Mouse (Mus musculus) telencephalon, adult 2 months (tissue): ENCODE data around the gene Serpina3f.
"Not testable (repeated sequence)": the region's sequence is repeated elsewhere in the genome, so short reads cannot be mapped to it uniquely, and the experiment has no call there.

Source experiments
- DNase-seq: peaks from one replicate; pipeline ENCODE4 v3.0.0-alpha.2; 2011; ENCODE audit warnings: low read depth, low spot score

Gene Serpina3f

GRCm38 (mm10) chr12:104214445-104214753 lies at the start of gene Serpina3f:
Gene Serpina3f (plus strand): TSS chr12:104214544.
- no peak for DNase-seq

GRCm38 (mm10) chr12:104174747-104175146 lies 39.6 kb upstream of the Serpina3f start:
- DNase-seq = no peak

- DNase-seq = no peak
These were observed 38.7 kb upstream of the Serpina3f start for GRCm38 (mm10) chr12:104175636-104176035.

GRCm38 (mm10) chr12:104178577-104178976 lies 35.8 kb upstream of the Serpina3f start:
- DNase-seq = no peak

GRCm38 (mm10) chr12:104178987-104179386 lies 35.4 kb upstream of the Serpina3f start:
- DNase-seq = no peak

- no peak for DNase-seq
These were observed 29.3 kb upstream of the Serpina3f start for GRCm38 (mm10) chr12:104185046-104185445.

GRCm38 (mm10) chr12:104186041-104186581 lies 28.2 kb upstream of the Serpina3f start:
- DNase-seq = peak; percentile 39

- DNase-seq = no peak
These were observed 25.1 kb upstream of the Serpina3f start for GRCm38 (mm10) chr12:104189246-104189645.

GRCm38 (mm10) chr12:104190852-104191251 lies 23.5 kb upstream of the Serpina3f start:
- no peak for DNase-seq

GRCm38 (mm10) chr12:104209149-104209548 lies 5.2 kb upstream of the Serpina3f start:
- DNase-seq = no peak

GRCm38 (mm10) chr12:104209802-104210201 lies 4.5 kb upstream of the Serpina3f start:
- DNase-seq = no peak

- no peak for DNase-seq
These were observed 477 bp upstream of the Serpina3f start for GRCm38 (mm10) chr12:104213689-104214444.

GRCm38 (mm10) chr12:104215249-104215648 lies 905 bp downstream of the Serpina3f start:
- DNase-seq = no peak

- DNase-seq = no peak
These were observed 7.3 kb downstream of the Serpina3f start for GRCm38 (mm10) chr12:104221616-104222015.

GRCm38 (mm10) chr12:104223690-104224089 lies 9.3 kb downstream of the Serpina3f start:
- DNase-seq = no peak

- DNase-seq = no peak
These were observed 10.4 kb downstream of the Serpina3f start for GRCm38 (mm10) chr12:104224598-104225300.

- no peak for DNase-seq
These were observed 16.4 kb downstream of the Serpina3f start for GRCm38 (mm10) chr12:104230762-104231161.

- no peak for DNase-seq
These were observed 21.6 kb downstream of the Serpina3f start, which contains the start of gene Serpina3g for GRCm38 (mm10) chr12:104235915-104236314. Gene Serpina3g (plus strand): TSS chr12:104236245.

- not testable (repeated sequence) for DNase-seq
These were observed 23.7 kb downstream of the Serpina3f start for GRCm38 (mm10) chr12:104238048-104238447.

GRCm38 (mm10) chr12:104243307-104243706 lies 29.0 kb downstream of the Serpina3f start:
- no peak for DNase-seq

- DNase-seq = no peak
These were observed 30.7 kb downstream of the Serpina3f start for GRCm38 (mm10) chr12:104245092-104245491.

- DNase-seq = peak; percentile 49
These were observed 31.3 kb downstream of the Serpina3f start for GRCm38 (mm10) chr12:104245595-104245994.

- DNase-seq = peak; percentile 11
These were observed 33.2 kb downstream of the Serpina3f start for GRCm38 (mm10) chr12:104247553-104248002.
